Mouse (Mus musculus) heart, adult 11 months (tissue): ENCODE measurements around the gene Cyp4v3.

ENCODE experiments used
- DNase-seq: peaks from one replicate; pipeline ENCODE4 v3.0.0; 2022

Cyp4v3 gene

GRCm38 (mm10) chr8:45310967-45311366 is 22.0 kb downstream of the Cyp4v3 start:
- no peak for DNase-seq

- DNase-seq = peak; percentile 78
Measured at GRCm38 (mm10) chr8:45308366-45308765, 24.6 kb downstream of the Cyp4v3 start, which contains the start of gene Gm45753. Gm45753 (minus strand) TSS chr8:45308466.

- DNase-seq = no peak
Measured at GRCm38 (mm10) chr8:45305479-45305878, 27.5 kb downstream of the Cyp4v3 start.

- peak; percentile 71 for DNase-seq
Measured at GRCm38 (mm10) chr8:45304354-45304753, 28.7 kb downstream of the Cyp4v3 start.

GRCm38 (mm10) chr8:45302390-45302789 is 30.6 kb downstream of the Cyp4v3 start:
- DNase-seq = peak; percentile 28

GRCm38 (mm10) chr8:45295276-45295675 is 37.7 kb downstream of the Cyp4v3 start:
- DNase-seq = peak; percentile 55

GRCm38 (mm10) chr8:45294687-45295086 is 38.3 kb downstream of the Cyp4v3 start, which contains the start of gene Klkb1:
Klkb1 (minus strand) TSS chr8:45294859.
- peak; percentile 76 for DNase-seq

- DNase-seq = peak; percentile 60
Measured at GRCm38 (mm10) chr8:45291790-45292189, 41.2 kb downstream of the Cyp4v3 start.

- no peak for DNase-seq
Measured at GRCm38 (mm10) chr8:45281630-45282029, 51.4 kb downstream of the Cyp4v3 start.

GRCm38 (mm10) chr8:45277453-45277852 is 55.6 kb downstream of the Cyp4v3 start:
- no peak for DNase-seq

- no peak for DNase-seq
Measured at GRCm38 (mm10) chr8:45274317-45274716, 58.7 kb downstream of the Cyp4v3 start.

- DNase-seq = no peak
Measured at GRCm38 (mm10) chr8:45269056-45269455, 64.0 kb downstream of the Cyp4v3 start.

GRCm38 (mm10) chr8:45268485-45268884 is 64.5 kb downstream of the Cyp4v3 start:
- DNase-seq = no peak

- peak; percentile 91 for DNase-seq
Measured at GRCm38 (mm10) chr8:45267611-45268391, 65.2 kb downstream of the Cyp4v3 start.

GRCm38 (mm10) chr8:45266993-45267392 is 66.0 kb downstream of the Cyp4v3 start:
- DNase-seq = peak; percentile 93

- no peak for DNase-seq
Measured at GRCm38 (mm10) chr8:45264918-45265317, 68.1 kb downstream of the Cyp4v3 start.

- no peak for DNase-seq
Measured at GRCm38 (mm10) chr8:45262851-45263250, 70.2 kb downstream of the Cyp4v3 start.

- DNase-seq = no peak
Measured at GRCm38 (mm10) chr8:45261920-45262319, 71.1 kb downstream of the Cyp4v3 start, which contains the start of gene F11. F11 (minus strand) TSS chr8:45262031.

- DNase-seq = no peak
Measured at GRCm38 (mm10) chr8:45258421-45258820, 74.6 kb downstream of the Cyp4v3 start.

- no peak for DNase-seq
Measured at GRCm38 (mm10) chr8:45255040-45255439, 78.0 kb downstream of the Cyp4v3 start.
